Mouse (Mus musculus) forebrain, embryonic 16.5 days (tissue): ENCODE measurements around the gene Psme1. TPM values are rescaled to one million over a fixed set of nuclear protein-coding genes. Genes with fewer than 3 reads are reported as not detected.

Experiments used
- ATAC-seq: fragments of 200-750 bp; cut with Nextera tagmentation; 2 replicates; pipeline ENCODE4 v1.8.0; 2017; ENCODE audit warnings: mild to moderate bottlenecking, moderate library complexity
- H3K27ac ChIP-seq: fragments of 300-500 bp; sonication (generic); 2 replicates; pipeline ENCODE4 v1.5.1; 2014; ENCODE audit warnings: low read length, control low read depth
- H3K27me3 ChIP-seq: fragments of 300-500 bp; sonication (generic); replicated peaks from 2 replicates; pipeline ENCODE4 v1.6.1; 2014; ENCODE audit warnings: low read length; ENCODE audit not compliant: control insufficient read depth, insufficient read depth
- H3K36me3 ChIP-seq: fragments of 300-500 bp; sonication (generic); 2 replicates; pipeline ENCODE4 v1.6.1; 2014; ENCODE audit not compliant: control insufficient read depth, insufficient read depth
- H3K4me1 ChIP-seq: fragments of 300-500 bp; sonication (generic); replicated peaks from 2 replicates; pipeline ENCODE4 v1.6.1; 2014; ENCODE audit warnings: low read length; ENCODE audit not compliant: control insufficient read depth, insufficient read depth
- H3K4me2 ChIP-seq: fragments of 300-500 bp; sonication (generic); 2 replicates; pipeline ENCODE4 v1.6.1; 2014; ENCODE audit warnings: mild to moderate bottlenecking, low read length, control low read depth
- H3K4me3 ChIP-seq: fragments of 300-500 bp; sonication (generic); replicated peaks from 2 replicates; pipeline ENCODE4 v1.5.1; 2014; ENCODE audit warnings: mild to moderate bottlenecking, low read length, control low read depth
- H3K9ac ChIP-seq: fragments of 300-500 bp; sonication (generic); replicated peaks from 2 replicates; pipeline ENCODE4 v1.6.1; 2014; ENCODE audit warnings: low read depth, low read length, control low read depth
- H3K9me3 ChIP-seq: fragments of 300-500 bp; sonication (generic); 2 replicates; pipeline ENCODE4 v1.6.1; 2016; ENCODE audit warnings: low read length; ENCODE audit not compliant: control insufficient read depth
- WGBS: fragments of 180-500 bp; shearing (Covaris S2); extraction: QIAGEN DNeasy Blood & Tissue Kit; methylation state at CpG from one replicate; pipeline ENCODE4 v1.1.7; 2014; 5-methylcytosine and 5-hydroxymethylcytosine counted together
- polyA plus RNA-seq: library from polyadenylated mRNA; unstranded; fragments of >200 nt; fragmentation: Nextera tagmentation; extraction: Ambion mirVana; gene quantifications from 2 replicates; pipeline ENCODE4 v1.2.1, GENCODE M21; 2015

The Psme1 gene
- polyA plus RNA-seq, 1 experiment from 2014 or later: 197 TPM

DNA sequence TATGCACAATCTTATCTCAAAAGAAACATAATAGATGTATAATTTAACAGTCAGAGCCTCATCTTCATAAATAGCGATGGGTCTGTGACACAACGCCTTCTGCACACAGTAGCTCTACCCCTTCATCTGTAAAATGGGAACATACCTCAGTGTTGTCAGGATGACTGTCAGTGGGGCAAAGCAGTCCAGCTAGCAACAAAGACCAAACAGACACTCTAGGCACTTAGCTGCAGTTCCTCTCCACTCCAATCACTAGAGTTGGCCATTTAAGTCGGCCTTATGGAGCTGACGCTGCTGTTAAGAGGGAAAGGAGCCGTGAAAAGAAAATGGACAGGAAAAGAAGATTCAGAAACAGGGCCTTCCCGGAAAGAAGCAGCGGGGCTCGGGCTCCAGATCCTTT is 26.1 kb upstream of the Psme1 start:
- Histone ChIP-seq H3K4me2 (no peak overlapping the region), H3K4me3 (no peak overlapping the region), H3K36me3 (peaks cover 2% of the 10 kb centered on the region; the same call in 1 of the 2 replicates), H3K9me3 (no peaks in the 10 kb centered on the region), H3K9ac (no peak overlapping the region), H3K27ac (no peak overlapping the region), H3K4me1 (no peaks in the 10 kb centered on the region), H3K27me3 (no peaks in the 10 kb centered on the region)
- ATAC-seq: no peak
- WGBS: 92% methylated on average over 8 of the region's 8 CpGs

DNA sequence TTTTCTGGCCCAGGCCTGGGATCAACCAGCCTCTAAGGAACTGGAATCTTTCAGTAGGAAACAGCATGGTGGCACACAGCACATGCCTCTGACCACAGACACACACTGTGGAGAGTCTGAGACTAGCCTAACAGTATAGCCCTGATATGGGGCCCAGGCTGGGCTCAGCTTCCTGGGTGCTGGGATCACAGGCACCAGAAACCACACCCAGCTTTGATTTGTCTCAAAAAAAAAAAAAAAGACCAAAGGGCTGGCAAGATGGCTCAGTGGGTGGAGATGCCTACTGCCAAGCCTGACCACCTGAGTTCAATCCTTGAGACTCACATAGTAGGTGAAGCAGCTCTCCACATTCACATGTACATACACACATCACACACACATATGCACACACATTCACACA is 23.3 kb upstream of the Psme1 start:
- Histone ChIP-seq H3K9ac (no peak overlapping the region), H3K36me3 (no peaks in the 10 kb centered on the region), H3K27ac (no peak overlapping the region), H3K4me3 (no peak overlapping the region), H3K4me1 (0 out of 2 replicates have a peak, but pooled peaks cover 2% of the 10 kb centered on the region), H3K9me3 (no peaks in the 10 kb centered on the region), H3K27me3 (no peaks in the 10 kb centered on the region), H3K4me2 (no peak overlapping the region)
- ATAC-seq: no peak

DNA sequence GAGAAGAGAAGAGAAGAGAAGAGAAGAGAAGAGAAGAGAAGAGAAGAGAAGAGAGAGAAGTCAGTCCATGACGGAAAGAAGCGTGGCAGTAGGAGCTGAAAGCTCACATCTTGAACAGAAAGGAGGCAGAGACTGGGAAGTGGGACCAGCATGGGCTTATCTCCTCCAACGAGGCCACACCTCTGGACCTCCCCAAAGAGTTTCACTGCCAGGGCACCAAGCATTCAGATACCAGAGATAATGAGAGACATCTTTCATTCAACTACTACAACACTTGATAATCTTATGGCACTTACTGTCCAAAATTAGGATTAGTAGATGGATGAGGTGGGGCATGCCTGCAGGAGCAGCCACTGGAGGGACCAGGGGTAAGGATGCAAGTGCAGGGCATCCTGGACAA is 22.1 kb upstream of the Psme1 start:
- H3K27ac ChIP-seq: no peak overlapping the region
- H3K27me3 ChIP-seq: no peaks in the 10 kb centered on the region
- no peaks in the 10 kb centered on the region for H3K36me3 ChIP-seq
- WGBS: 80% methylated on average over 3 of the region's 3 CpGs
- no peak overlapping the region for H3K9ac ChIP-seq
- H3K4me1 ChIP-seq: 0 out of 2 replicates have a peak, but pooled peaks cover 2% of the 10 kb centered on the region
- no peak for ATAC-seq
- H3K4me2 ChIP-seq: no peak overlapping the region
- no peak overlapping the region for H3K4me3 ChIP-seq
- no peaks in the 10 kb centered on the region for H3K9me3 ChIP-seq

DNA sequence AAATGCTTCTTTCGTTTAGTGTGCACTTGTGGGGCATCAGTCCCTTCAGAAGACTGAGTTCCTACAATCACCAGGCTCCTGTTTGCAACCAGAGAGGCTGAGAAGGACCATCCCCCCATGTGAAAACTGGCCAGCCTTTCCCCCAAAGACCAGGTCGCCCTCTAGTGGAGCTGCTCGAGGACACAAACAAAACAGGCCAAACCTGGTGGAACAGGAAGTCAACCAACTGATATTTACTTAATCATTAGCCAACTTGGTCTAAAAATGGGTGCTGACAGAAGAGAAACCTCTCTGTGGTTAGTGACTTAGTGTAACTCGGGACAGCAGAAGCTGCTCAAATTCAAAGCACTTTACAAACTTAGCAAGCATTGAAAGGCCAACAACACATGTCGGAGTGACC is 20.9 kb upstream of the Psme1 start:
- no peak for ATAC-seq
- 28% methylated on average over 5 of the region's 5 CpGs for WGBS

GRCm38 (mm10) chr14:55557587-55557986 is 20.3 kb upstream of the Psme1 start:
- H3K9me3 ChIP-seq: no peaks in the 10 kb centered on the region
- WGBS: 90% methylated on average over 3 of the region's 3 CpGs

More for the DNA sequence above, 20.9 kb upstream of the Psme1 start:
- Histone ChIP-seq H3K27me3 (no peaks in the 10 kb centered on the region), H3K4me3 (no peak overlapping the region), H3K9ac (no peak overlapping the region), H3K9me3 (no peaks in the 10 kb centered on the region), H3K4me2 (no peak overlapping the region), H3K36me3 (no peaks in the 10 kb centered on the region), H3K27ac (no peak overlapping the region), H3K4me1 (peaks cover 13% of the 10 kb centered on the region)

GRCm38 (mm10) chr14:55558740-55559448 is 19.0 kb upstream of the Psme1 start:
- no peaks in the 10 kb centered on the region for H3K27me3 ChIP-seq
- H3K36me3 ChIP-seq: peaks cover 1% of the 10 kb centered on the region; the same call in 1 of the 2 replicates
- no peak overlapping the region for H3K4me3 ChIP-seq
- ATAC-seq: no peak
- H3K9me3 ChIP-seq: no peaks in the 10 kb centered on the region
- no peak overlapping the region for H3K9ac ChIP-seq
- peak overlapping the region; percentile 76 for H3K4me2 ChIP-seq
- 59% methylated on average over 6 of the region's 6 CpGs for WGBS
- no peak overlapping the region for H3K27ac ChIP-seq
- peaks cover 15% of the 10 kb centered on the region for H3K4me1 ChIP-seq

More at GRCm38 (mm10) chr14:55557587-55557986, 20.3 kb upstream of the Psme1 start:
- Histone ChIP-seq H3K9ac (no peak overlapping the region), H3K27ac (no peak overlapping the region), H3K4me2 (no peak overlapping the region), H3K4me3 (no peak overlapping the region), H3K27me3 (no peaks in the 10 kb centered on the region), H3K4me1 (peaks cover 15% of the 10 kb centered on the region), H3K36me3 (no peaks in the 10 kb centered on the region)
- no peak for ATAC-seq

DNA sequence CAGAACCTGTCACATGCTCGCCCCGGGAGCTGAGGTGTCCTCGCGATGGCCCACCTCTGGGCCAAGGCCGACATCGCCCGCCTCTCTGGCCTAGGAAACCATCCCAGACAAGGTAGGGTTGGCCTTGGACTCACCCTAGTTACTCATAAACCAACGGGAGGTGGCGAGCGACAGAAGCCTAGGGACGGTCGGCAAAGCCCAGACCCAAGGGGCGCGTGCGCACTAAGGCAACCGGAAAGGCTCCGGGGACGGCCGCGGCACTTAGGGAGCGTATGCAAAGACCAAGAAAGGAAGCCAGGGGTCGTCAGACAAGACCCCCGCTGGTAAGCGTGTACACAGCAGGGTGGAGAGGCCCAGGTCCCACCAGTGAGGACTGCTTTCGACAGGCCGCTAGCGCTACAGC is 18.1 kb upstream of the Psme1 start, which contains the start of gene Dcaf11:
Gene Dcaf11 (plus strand): TSS at position 208 of the 403 bp plus-strand sequence.
- H3K4me1 ChIP-seq: peaks cover 15% of the 10 kb centered on the region
- peak; percentile 77 for ATAC-seq
- peaks cover 9% of the 10 kb centered on the region for H3K36me3 ChIP-seq
- H3K27me3 ChIP-seq: no peaks in the 10 kb centered on the region
- H3K4me2 ChIP-seq: peak within 1 kb of the TSS; percentile 76
- H3K9ac ChIP-seq: peak within 1 kb of the TSS; percentile 70
- peak within 1 kb of the TSS; percentile 99 for H3K27ac ChIP-seq
- no peaks in the 10 kb centered on the region for H3K9me3 ChIP-seq
- WGBS: under 1% methylated on average over 27 of the region's 27 CpGs
- peak within 1 kb of the TSS; percentile 77 for H3K4me3 ChIP-seq

- WGBS: under 1% methylated on average over 51 of the region's 51 CpGs
- peaks cover 15% of the 10 kb centered on the region for H3K4me1 ChIP-seq
- peak; percentile 96 for ATAC-seq
- H3K36me3 ChIP-seq: peaks cover 11% of the 10 kb centered on the region
- peak within 1 kb of the TSS; percentile 77 for H3K4me3 ChIP-seq
- peak within 1 kb of the TSS; percentile 99 for H3K27ac ChIP-seq
- peak within 1 kb of the TSS; percentile 76 for H3K4me2 ChIP-seq
- H3K9ac ChIP-seq: peak within 1 kb of the TSS; percentile 70
- H3K9me3 ChIP-seq: no peaks in the 10 kb centered on the region
- H3K27me3 ChIP-seq: no peaks in the 10 kb centered on the region
These were observed 17.5 kb upstream of the Psme1 start, which contains the start of gene A730061H03Rik for GRCm38 (mm10) chr14:55560202-55561073. TSS of gene A730061H03Rik (minus strand) at chr14:55560406.

GRCm38 (mm10) chr14:55561860-55562259 is 16.1 kb upstream of the Psme1 start:
- H3K4me1 ChIP-seq: peaks cover 15% of the 10 kb centered on the region
- no peaks in the 10 kb centered on the region for H3K9me3 ChIP-seq
- peaks cover 22% of the 10 kb centered on the region for H3K36me3 ChIP-seq
- no peaks in the 10 kb centered on the region for H3K27me3 ChIP-seq
- 89% methylated on average over 10 of the region's 10 CpGs for WGBS
- no peak overlapping the region for H3K4me2 ChIP-seq
- H3K27ac ChIP-seq: no peak overlapping the region
- no peak overlapping the region for H3K9ac ChIP-seq
- no peak for ATAC-seq
- H3K4me3 ChIP-seq: no peak overlapping the region
